Mouse (Mus musculus) left cerebral cortex, postnatal 36 days (tissue): ENCODE measurements around the gene Tgfbr3. TPM values are rescaled to one million over a fixed set of nuclear protein-coding genes. Genes with fewer than 3 reads are reported as not detected.

Experiments used
- DNase-seq, 2 experiments: peaks; one replicate each; pipeline ENCODE4 v3.0.0; 2021 to 2022; ENCODE audit warnings: low spot score in 2 of 2, mixed read lengths in 1 of 2
- intact Hi-C: fragments of 180-260 bp; cut with DNase I; formaldehyde crosslinking; loops from one replicate; pipeline ENCODE4 v1.15.1; 2025
- total RNA-seq, 2 experiments: library from RNA; stranded (reverse); gene quantifications; 2 replicates each; pipeline ENCODE4 v1.2.3; 2021

Tgfbr3 gene
- total RNA-seq, 2 experiments from 2014 or later, result 7.9 to 10.1 TPM

DNA sequence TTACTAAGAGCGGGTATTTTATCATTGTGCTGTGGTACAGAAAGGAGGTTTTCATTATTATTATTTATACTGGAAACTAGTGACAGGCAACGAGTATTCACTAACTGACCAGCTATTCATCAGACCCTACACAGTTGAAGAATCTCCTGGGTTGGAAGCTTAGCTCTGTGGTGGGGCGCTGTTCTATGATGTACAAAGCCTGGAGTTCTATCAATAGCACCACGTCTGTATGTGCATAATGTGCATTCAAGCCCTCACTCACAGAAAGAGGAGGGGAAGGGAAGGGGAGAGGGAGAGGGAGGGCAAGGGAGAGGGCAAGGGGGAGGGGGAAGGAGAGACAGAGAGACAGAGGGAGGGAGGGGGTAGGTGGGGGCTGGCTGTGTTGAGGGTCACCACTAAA is 215.1 kb downstream of the Tgfbr3 start:
- no peak for DNase-seq
- intact Hi-C loops, result no loop called here

DNA sequence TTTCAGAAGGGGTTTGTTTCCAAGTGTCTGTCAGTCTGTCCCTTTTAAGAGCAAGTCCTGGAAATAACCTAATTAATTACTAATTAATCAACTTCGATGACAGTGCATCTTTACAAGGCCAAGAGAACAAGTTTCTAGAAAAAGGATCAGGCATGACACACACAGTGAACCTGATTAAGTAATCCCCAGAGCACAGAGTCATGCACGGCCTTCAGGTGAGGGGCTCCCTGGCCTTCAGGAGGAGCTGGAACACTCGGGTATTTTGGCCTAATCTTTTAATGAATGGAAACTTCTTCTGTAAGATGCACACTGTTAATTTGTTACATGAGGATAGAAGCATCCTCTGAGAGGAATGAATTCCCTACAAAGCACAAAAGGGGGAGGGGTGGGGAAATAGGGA is 215.9 kb downstream of the Tgfbr3 start:
- intact Hi-C loops, result no loop called here
- DNase-seq, result no peak

DNA sequence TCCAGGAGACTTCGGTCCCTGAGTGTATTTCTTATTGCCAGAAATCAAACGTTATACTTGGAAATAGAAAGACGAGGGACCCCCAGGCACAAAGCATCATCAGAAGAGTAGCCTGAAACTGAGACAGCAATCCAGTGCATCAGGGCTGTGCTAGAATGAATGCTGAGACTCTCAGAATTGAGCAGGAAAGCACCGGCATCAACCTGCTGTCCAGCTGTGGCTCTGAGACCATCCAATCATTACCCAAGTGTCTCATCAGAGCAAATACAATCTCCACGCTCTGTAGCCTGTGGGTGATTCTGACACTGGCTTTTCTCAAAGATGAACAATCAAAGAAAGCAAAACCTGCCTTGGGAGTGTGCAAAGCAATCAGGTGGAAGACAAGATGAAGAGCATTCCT is 221.3 kb downstream of the Tgfbr3 start:
- DNase-seq, result no peak
- intact Hi-C loops, result no loop called here

DNA sequence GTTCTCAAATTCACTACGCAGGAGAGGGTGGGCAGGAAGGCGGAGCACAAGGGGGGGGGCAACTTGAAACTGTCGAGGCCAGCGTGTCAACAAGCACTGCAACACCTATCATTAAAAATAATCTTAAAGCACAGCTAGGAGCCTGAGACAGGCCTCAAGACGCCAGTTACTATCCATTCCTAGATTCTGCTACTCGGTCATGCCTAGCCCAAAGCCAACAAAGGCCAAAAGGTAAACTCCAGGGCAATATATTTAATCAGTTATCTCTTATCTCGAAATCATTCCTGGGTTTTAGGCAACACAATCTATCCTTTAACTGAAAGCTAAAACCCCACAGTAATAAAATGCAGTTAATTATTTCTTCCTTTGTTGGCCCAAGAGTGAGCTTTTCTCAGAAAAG is 221.9 kb downstream of the Tgfbr3 start:
- DNase-seq, result no peak
- intact Hi-C loops, result no loop called here

DNA sequence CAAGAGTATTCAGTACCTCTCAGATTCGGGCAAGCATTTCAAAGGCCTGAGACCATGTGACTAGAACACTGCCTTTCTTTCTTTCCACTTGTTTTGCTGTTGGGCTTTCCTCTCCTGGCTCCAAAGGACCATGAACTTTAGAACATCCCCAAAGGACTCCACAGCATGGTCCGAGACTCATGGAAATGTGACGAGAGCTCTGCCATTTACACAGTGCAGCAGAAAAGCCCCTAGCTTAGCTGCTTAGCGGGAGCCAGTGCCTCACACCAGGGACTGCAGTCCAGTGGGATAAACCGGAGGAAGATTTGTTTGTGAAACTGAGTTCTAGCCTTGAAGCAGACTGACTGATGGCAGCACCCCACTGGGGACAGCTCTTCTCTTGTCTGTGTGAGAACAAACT is 224.5 kb downstream of the Tgfbr3 start:
- DNase-seq, result no peak
- intact Hi-C loops, result no loop called here

DNA sequence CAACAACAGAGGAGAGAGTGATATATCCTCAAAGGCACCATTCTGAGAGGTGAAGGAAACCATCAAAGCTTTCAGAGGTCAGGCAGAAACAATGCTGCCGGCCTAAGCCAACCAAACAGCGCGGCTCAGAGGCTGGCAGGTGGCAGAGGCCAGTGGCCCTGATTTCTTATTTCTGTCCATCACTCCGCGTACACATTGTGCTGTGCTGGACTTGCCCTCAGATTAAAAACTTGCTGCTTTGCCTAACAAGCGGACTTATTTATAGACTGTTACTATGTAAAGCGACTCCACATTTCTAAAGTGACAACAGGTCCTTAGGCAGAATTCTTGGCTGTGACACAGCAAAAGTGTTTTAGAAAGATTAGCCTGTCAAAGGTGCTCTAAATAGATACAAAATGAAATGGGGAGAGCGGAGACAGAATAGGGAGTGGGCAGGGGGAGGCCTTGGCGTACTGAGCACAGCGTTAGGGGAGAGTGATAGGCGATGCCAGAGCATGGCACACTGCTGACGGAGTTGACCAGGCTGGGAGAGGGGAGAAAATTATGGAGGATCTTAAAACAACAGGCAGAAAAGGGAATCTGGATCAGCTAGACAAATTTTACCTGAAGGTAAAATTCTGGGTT is 227.1 kb downstream of the Tgfbr3 start:
- intact Hi-C loops, result no loop called here

DNA sequence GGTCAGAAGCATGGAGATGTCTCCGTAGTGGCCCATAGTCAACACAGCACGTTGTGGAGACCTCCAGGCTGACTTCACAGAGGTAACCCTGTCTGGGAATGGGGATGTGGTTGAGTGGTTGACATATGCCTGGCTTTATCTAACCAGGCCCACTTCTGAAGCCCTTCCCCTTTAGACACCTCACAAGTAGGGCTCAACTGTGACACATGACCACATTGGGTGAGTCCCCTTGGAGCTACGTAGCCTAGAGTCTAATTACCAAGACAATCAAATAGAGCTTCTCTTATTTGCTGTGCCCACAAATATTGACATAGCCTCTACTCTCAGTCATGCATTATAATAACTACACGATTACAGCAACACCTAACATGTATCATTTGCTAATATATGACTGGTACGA is 229.9 kb downstream of the Tgfbr3 start:
- DNase-seq, result no peak
- intact Hi-C loops, result no loop called here

More for the DNA sequence above, 227.1 kb downstream of the Tgfbr3 start:
- no peak for DNase-seq

DNA sequence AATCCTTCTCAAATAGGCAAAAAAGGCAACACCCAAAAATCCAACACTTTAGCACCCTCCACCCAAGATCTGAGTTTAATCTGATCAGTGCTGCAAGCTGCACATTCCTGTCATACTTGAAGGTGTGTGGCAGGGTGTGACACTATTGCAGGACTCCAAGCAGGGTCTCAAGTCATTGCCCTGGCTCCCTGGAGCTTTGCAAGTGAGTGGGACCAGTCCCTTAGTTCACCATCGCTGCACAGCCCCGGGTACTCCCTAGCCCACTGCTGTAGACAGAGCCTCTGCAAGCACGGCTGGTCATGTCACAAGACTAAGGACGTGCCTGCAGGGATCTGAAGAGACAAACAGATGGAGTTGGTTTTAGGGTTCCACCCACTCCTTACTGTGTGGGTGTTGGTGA is 230.8 kb downstream of the Tgfbr3 start:
- intact Hi-C loops, result no loop called here
- DNase-seq, result no peak

Other genes with a start within 250 kb of the Tgfbr3 start
- 10 to 100 TPM; 13.9 to 14.6 TPM for gene Brdt, start 41.5 kb upstream of the Tgfbr3 start, total RNA-seq
- gene Ephx4, start 113.1 kb upstream of the Tgfbr3 start, total RNA-seq, result 10 to 100 TPM; 73.7 to 91.4 TPM
- under 1 TPM in 1 of 2 experiments, not detected in 1; 0.18 TPM for gene Lpcat2b, start 141.9 kb upstream of the Tgfbr3 start, total RNA-seq
- gene Btbd8, start 148.4 kb upstream of the Tgfbr3 start, total RNA-seq, result 100 to 1,000 TPM; 159 to 177 TPM
- under 1 TPM; 0.30 to 0.59 TPM for gene Gm42669, start 218.0 kb upstream of the Tgfbr3 start, total RNA-seq
- 1 to 10 TPM in 1 of 2 experiments, under 1 TPM in 1; 0.62 to 2.1 TPM for gene 1700028K03Rik, start 245.1 kb upstream of the Tgfbr3 start, total RNA-seq